Mouse (Mus musculus): Measurements from ENCODE around the gene Phf21a.
A peak's percentile ranks its signal among the peaks of the same experiment; 100 is the strongest.

Phf21a gene

GRCm38 (mm10) chr2:92240299-92240698 lies 147.4 kb downstream of the Phf21a start:
- DNase-seq = no peak

- no peak for DNase-seq
Measured at GRCm38 (mm10) chr2:92240816-92241215, 147.9 kb downstream of the Phf21a start.

GRCm38 (mm10) chr2:92241317-92241716 lies 148.4 kb downstream of the Phf21a start:
- DNase-seq = no peak

GRCm38 (mm10) chr2:92246112-92246511 lies 153.2 kb downstream of the Phf21a start:
- no peak for DNase-seq

- no peak for DNase-seq
Measured at GRCm38 (mm10) chr2:92247711-92248110, 154.8 kb downstream of the Phf21a start.

GRCm38 (mm10) chr2:92250472-92250871 lies 157.6 kb downstream of the Phf21a start:
- no peak for DNase-seq

GRCm38 (mm10) chr2:92253777-92254176 lies 160.9 kb downstream of the Phf21a start:
- no peak for DNase-seq

GRCm38 (mm10) chr2:92256141-92256540 lies 163.2 kb downstream of the Phf21a start:
- DNase-seq = no peak

- DNase-seq = no peak
Measured at GRCm38 (mm10) chr2:92257372-92257956, 164.5 kb downstream of the Phf21a start.

- no peak for DNase-seq
Measured at GRCm38 (mm10) chr2:92259924-92260323, 167.0 kb downstream of the Phf21a start.

GRCm38 (mm10) chr2:92266100-92266617 lies 173.2 kb downstream of the Phf21a start:
- no peak for DNase-seq

GRCm38 (mm10) chr2:92269227-92269626 lies 176.3 kb downstream of the Phf21a start:
- DNase-seq = no peak

GRCm38 (mm10) chr2:92272510-92272909 lies 179.6 kb downstream of the Phf21a start:
- DNase-seq = no peak

GRCm38 (mm10) chr2:92273101-92273801 lies 180.3 kb downstream of the Phf21a start:
- DNase-seq = no peak

GRCm38 (mm10) chr2:92273802-92274183 lies 180.9 kb downstream of the Phf21a start:
- no peak for DNase-seq

GRCm38 (mm10) chr2:92277787-92278186 lies 184.9 kb downstream of the Phf21a start:
- DNase-seq = no peak

- no peak for DNase-seq
Measured at GRCm38 (mm10) chr2:92278663-92279062, 185.7 kb downstream of the Phf21a start.

GRCm38 (mm10) chr2:92279398-92279797 lies 186.5 kb downstream of the Phf21a start:
- DNase-seq = no peak

- DNase-seq = peak; percentile 42
Measured at GRCm38 (mm10) chr2:92285597-92285996, 192.7 kb downstream of the Phf21a start.

GRCm38 (mm10) chr2:92289335-92289734 lies 196.4 kb downstream of the Phf21a start:
- no peak for DNase-seq

- no peak for DNase-seq
Measured at GRCm38 (mm10) chr2:92291526-92291925, 198.6 kb downstream of the Phf21a start.

GRCm38 (mm10) chr2:92296402-92296801 lies 203.5 kb downstream of the Phf21a start:
- DNase-seq = peak; percentile 91

- DNase-seq = no peak
Measured at GRCm38 (mm10) chr2:92299896-92300295, 207.0 kb downstream of the Phf21a start.

GRCm38 (mm10) chr2:92301849-92302607 lies 209.1 kb downstream of the Phf21a start:
- no peak for DNase-seq

Measured in kidney, postnatal 10 days (tissue).